Mouse (Mus musculus) left cerebral cortex, adult 11 months (tissue): ENCODE measurements around the gene Pard6a.

Source experiments
- DNase-seq: peaks from one replicate; pipeline ENCODE4 v3.0.0; 2022; ENCODE audit warnings: low spot score

Pard6a gene

DNA sequence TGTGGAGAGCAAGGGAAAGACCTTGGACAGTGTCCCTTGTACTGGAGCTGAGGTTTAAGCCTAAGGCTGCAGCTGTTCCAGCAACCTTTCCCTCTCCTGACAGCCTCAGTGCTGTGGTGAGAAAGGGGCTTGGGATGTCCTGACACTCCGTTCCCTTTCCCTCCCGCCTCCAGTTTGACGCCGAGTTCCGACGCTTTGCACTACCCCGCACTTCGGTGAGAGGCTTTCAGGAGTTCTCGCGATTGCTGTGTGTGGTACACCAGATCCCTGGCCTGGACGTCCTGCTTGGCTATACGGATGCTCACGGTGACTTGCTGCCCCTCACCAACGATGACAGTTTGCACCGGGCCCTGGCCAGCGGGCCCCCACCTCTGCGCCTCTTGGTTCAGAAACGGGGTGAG lies 1.1 kb downstream of the Pard6a start:
- DNase-seq = no peak

- DNase-seq = no peak
These were observed 1.9 kb downstream of the Pard6a start for GRCm38 (mm10) chr8:105702731-105703415.

DNA sequence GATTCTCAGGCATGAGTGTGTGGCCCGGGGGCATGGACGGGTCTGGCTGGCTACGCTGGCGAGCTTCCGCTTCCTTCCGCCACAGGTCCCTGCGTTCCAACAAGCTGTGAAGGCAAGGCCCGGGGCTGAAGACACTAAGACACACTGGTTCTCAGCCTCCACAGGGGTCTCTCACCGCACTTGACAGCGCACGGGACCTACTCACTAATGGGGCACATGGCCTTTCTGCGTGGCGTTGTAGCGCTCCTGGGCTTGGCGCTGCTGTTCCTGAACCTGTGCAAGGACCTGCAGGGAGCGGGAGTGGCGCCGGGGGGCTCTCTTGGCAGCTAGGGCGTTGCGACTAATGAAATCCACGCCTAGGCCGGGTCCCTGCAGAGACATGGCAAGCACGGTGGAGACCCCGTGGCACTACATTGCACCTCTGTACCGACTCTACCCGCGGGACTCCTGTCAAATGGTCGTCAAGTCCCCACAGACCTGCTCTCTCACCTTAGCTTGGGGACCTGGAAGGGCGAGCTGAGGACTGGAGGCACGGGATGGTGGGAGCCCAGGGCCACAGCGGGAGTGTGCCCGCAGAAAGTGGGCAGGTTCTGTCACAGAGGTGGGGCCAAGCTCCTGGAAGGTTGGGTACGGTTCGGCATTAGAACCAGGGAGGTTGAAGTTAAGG lies 3.3 kb downstream of the Pard6a start:
- DNase-seq = no peak

- DNase-seq = no peak
These were observed 4.0 kb downstream of the Pard6a start for GRCm38 (mm10) chr8:105704955-105705354.

- DNase-seq = no peak
These were observed 5.5 kb downstream of the Pard6a start for GRCm38 (mm10) chr8:105706426-105706825.

- peak; percentile 79 for DNase-seq
These were observed 6.8 kb downstream of the Pard6a start, which contains the start of the genes 4933405L10Rik and Enkd1 for GRCm38 (mm10) chr8:105707498-105708403. Gene 4933405L10Rik (plus strand): TSS chr8:105707655. Gene Enkd1 (minus strand): TSS chr8:105708210.

- DNase-seq = no peak
These were observed 7.7 kb downstream of the Pard6a start for GRCm38 (mm10) chr8:105708675-105709074.

DNA sequence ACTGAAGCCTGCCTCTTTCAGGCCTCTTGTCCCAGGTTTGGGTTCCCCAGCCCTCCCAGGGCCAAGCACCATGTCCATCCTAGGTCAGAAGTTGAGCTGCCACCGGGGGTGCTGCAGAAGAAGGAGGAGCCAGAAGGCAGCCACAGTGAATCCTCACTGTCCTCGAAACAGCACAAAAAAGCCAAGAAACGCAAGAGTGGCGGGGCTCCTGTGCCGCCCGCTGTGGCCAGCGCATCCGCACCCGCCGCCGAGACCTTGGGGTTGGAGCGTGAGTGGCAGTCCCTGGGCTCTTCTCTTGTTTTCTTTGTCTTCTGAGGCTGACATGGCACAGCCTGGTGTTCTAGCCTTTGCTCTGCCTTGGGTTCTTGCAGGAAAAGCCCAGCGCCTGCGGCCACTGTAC lies 8.4 kb downstream of the Pard6a start:
- no peak for DNase-seq

GRCm38 (mm10) chr8:105712286-105712685 lies 11.3 kb downstream of the Pard6a start:
- DNase-seq = no peak

GRCm38 (mm10) chr8:105714139-105714538 lies 13.2 kb downstream of the Pard6a start:
- DNase-seq = no peak

DNA sequence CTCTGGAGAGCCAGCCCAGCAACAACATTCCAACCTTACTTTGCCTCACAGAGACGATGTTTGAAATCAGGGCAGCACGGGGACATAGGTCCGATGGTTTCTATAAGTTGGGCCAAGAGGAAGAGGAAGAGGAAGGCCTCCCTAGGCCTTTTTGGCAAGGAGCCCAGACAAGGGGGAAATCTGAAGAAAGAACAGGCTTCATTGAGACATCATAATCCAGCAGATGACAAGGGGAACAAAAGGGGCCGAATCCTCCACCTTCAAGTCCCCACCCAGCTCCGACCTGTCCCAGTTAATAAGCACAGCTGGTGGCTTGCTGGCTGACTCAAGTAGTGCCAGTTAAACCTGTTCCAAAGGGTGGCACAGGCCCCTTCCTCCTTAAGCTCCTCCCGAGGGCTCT lies 14.1 kb downstream of the Pard6a start:
- DNase-seq = no peak

DNA sequence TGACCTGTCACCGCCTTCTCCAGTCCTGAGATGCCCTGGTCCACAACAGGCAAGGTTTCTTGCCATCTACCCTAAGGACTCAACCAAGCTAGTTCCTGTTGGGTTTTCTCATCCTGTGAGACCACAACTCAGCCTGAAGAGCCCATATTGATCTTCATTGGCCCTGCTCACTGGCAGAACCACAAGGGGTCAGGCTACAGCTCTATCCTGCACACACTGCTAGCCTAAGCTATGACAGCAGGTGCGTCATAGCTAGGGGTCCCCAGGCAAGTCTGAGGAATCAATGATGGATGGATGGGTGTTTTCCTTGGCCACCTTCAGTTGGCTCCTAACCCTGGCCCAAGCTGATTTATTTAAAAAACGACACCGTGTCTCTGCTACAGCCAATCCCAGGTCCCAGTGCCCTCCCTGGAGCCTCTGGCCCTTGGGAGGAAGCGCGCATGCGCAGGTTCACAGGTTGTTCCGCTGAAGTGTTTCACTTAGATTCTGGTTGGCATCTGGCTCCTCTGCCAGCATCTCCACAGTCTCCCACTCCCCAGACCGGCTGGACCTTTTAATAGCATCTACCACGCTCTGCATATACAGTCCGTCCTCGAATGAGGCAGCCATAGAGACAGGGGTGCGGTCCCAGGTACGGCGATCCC lies 15.5 kb downstream of the Pard6a start:
- no peak for DNase-seq

GRCm38 (mm10) chr8:105719637-105720036 lies 18.7 kb downstream of the Pard6a start:
- no peak for DNase-seq

- DNase-seq = no peak
These were observed 21.9 kb downstream of the Pard6a start for GRCm38 (mm10) chr8:105722861-105723260.

DNA sequence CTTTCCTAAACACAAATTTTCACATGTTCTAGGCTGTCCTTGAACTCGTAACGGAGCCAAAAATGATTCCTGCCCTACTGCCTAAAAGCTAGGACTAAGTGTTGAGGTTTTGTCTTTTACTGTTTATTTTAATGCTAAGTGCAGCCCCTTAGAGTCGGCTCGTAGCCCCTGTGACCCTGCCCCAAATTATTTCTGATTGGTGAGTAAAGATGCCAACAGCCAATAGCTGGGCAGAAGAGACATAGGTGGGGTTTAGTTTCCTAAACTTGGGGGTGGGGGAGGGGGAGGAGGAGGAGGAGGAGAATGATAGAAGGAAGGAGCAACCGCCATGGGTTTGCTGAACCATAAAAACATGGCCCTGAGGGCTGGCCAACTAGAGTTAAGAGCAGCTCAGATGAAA lies 24.8 kb downstream of the Pard6a start:
- no peak for DNase-seq

GRCm38 (mm10) chr8:105727397-105728124 lies 26.6 kb downstream of the Pard6a start:
- DNase-seq = no peak

- no peak for DNase-seq
These were observed 31.2 kb downstream of the Pard6a start for GRCm38 (mm10) chr8:105732186-105732585.

GRCm38 (mm10) chr8:105739216-105739615 lies 38.3 kb downstream of the Pard6a start:
- no peak for DNase-seq

DNA sequence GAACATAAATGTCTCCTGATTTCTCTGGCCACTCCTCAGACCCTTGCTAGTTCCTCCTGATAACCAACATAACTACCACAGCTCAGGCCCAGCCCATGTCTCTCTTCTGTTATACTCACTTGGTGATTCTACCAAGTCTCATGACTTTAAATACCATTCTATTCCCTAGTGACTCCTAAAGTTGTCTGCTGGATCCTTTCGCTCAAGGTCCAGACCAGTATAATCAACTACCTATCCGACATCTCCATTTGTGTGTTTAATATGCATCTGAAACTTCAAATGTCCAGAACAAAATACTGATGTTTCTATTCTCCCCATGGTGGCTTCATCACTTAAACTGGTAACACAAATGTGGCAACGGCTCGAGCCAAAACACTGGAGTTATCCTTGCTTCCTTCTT lies 42.4 kb downstream of the Pard6a start:
- DNase-seq = no peak

DNA sequence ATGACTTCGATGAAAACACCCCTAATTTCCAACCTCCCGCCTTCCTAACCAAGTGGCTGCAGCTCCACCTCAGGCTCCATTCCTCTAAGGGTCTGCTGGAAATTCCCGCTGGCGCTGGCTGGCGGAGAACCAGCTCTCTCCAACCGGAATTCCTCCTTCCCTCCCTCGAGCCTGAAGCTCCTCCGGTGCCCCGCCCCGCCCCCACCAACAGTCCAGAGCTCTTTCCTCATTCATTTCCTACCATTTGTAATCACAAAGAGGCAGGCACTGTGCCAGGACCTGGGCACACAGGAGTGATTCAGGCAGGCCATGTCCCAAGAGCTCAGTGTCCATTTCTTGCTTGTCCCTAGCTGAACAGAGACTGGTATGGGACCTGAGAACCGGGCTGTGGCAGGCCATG lies 49.7 kb downstream of the Pard6a start:
- DNase-seq = no peak
